Mouse (Mus musculus) gastrocnemius, adult 18-20 months (tissue): ENCODE results near the gene Rapgef5. TPM values are rescaled to one million over a fixed set of nuclear protein-coding genes. Genes with fewer than 3 reads are reported as not detected.

Experiments
- DNase-seq: peaks from one replicate; pipeline ENCODE4 v3.0.0; 2021; ENCODE audit warnings: low spot score
- total RNA-seq, 2 experiments: library from RNA; stranded (reverse); gene quantifications; 2 replicates each; pipeline ENCODE4 v1.2.3; 2021

Rapgef5 gene
- total RNA-seq, 2 experiments from 2014 or later: 3.7 to 4.6 TPM

- DNase-seq: no peak
These were observed 193.0 kb downstream of the Rapgef5 start for GRCm38 (mm10) chr12:117709280-117709679.

- DNase-seq: no peak
These were observed 196.2 kb downstream of the Rapgef5 start for GRCm38 (mm10) chr12:117712474-117712873.

- no peak for DNase-seq
These were observed 197.3 kb downstream of the Rapgef5 start for GRCm38 (mm10) chr12:117713616-117714015.

GRCm38 (mm10) chr12:117720794-117721747 lies 204.8 kb downstream of the Rapgef5 start:
- no peak for DNase-seq

GRCm38 (mm10) chr12:117721748-117722150 lies 205.5 kb downstream of the Rapgef5 start:
- no peak for DNase-seq

GRCm38 (mm10) chr12:117725011-117725410 lies 208.7 kb downstream of the Rapgef5 start:
- no peak for DNase-seq

GRCm38 (mm10) chr12:117727481-117728177 lies 211.3 kb downstream of the Rapgef5 start:
- DNase-seq: no peak

- no peak for DNase-seq
These were observed 211.9 kb downstream of the Rapgef5 start for GRCm38 (mm10) chr12:117728178-117728611.

- DNase-seq: no peak
These were observed 217.3 kb downstream of the Rapgef5 start for GRCm38 (mm10) chr12:117733611-117734010.

GRCm38 (mm10) chr12:117736130-117736529 lies 219.9 kb downstream of the Rapgef5 start:
- DNase-seq: no peak

GRCm38 (mm10) chr12:117736928-117737327 lies 220.6 kb downstream of the Rapgef5 start:
- no peak for DNase-seq

GRCm38 (mm10) chr12:117737332-117738031 lies 221.2 kb downstream of the Rapgef5 start:
- no peak for DNase-seq

- no peak for DNase-seq
These were observed 226.2 kb downstream of the Rapgef5 start for GRCm38 (mm10) chr12:117742487-117742886.

- no peak for DNase-seq
These were observed 228.6 kb downstream of the Rapgef5 start for GRCm38 (mm10) chr12:117744580-117745483.

- DNase-seq: no peak
These were observed 230.3 kb downstream of the Rapgef5 start for GRCm38 (mm10) chr12:117746611-117747010.

- no peak for DNase-seq
These were observed 234.8 kb downstream of the Rapgef5 start for GRCm38 (mm10) chr12:117751045-117751444.

- peak; percentile 19 for DNase-seq
These were observed 235.5 kb downstream of the Rapgef5 start for GRCm38 (mm10) chr12:117751520-117752383.

- DNase-seq: no peak
These were observed 239.7 kb downstream of the Rapgef5 start for GRCm38 (mm10) chr12:117756010-117756409.

GRCm38 (mm10) chr12:117760373-117760772 lies 244.1 kb downstream of the Rapgef5 start:
- DNase-seq: no peak

GRCm38 (mm10) chr12:117760846-117761245 lies 244.6 kb downstream of the Rapgef5 start:
- no peak for DNase-seq
